Mouse (Mus musculus) kidney, adult 2 months (tissue): ENCODE measurements around the gene Cdon. TPM values are rescaled to one million over a fixed set of nuclear protein-coding genes. Genes with fewer than 3 reads are reported as not detected.

ENCODE experiments used
- DNase-seq: peaks from one replicate; pipeline ENCODE4 v3.0.0; 2021
- H3K27ac ChIP-seq: fragments of 200-500 bp; 2 replicates; pipeline ENCODE4 v1.5.1; 2012; ENCODE audit warnings: low read depth, low read length, control low read depth, inconsistent platforms; ENCODE audit not compliant: insufficient read depth
- H3K27me3 ChIP-seq: fragments of 200-500 bp; replicated peaks from 2 replicates; pipeline ENCODE4 v1.6.1; 2012; ENCODE audit warnings: mild to moderate bottlenecking, moderate library complexity, low read length, inconsistent platforms; ENCODE audit not compliant: control insufficient read depth, insufficient read depth
- H3K36me3 ChIP-seq: fragments of 200-500 bp; 2 replicates; pipeline ENCODE4 v1.6.1; 2012; ENCODE audit warnings: mild to moderate bottlenecking, moderate library complexity, low read length, inconsistent platforms; ENCODE audit not compliant: control insufficient read depth, insufficient read depth
- H3K4me1 ChIP-seq: fragments of 200-500 bp; 2 replicates; pipeline ENCODE4 v1.6.1; 2011; ENCODE audit warnings: low read length; ENCODE audit not compliant: control insufficient read depth, insufficient read depth
- H3K4me3 ChIP-seq: fragments of 200-500 bp; 2 replicates; pipeline ENCODE4 v1.5.1; 2011; ENCODE audit warnings: mild to moderate bottlenecking, low read depth, low read length, control low read depth; ENCODE audit not compliant: insufficient read depth
- CTCF ChIP-seq: fragments of 200-500 bp; conservative IDR thresholded peaks from 2 replicates; pipeline ENCODE4 v1.5.1; 2011; ENCODE audit warnings: low read depth, mild to moderate bottlenecking, control low read depth, low read length, moderate library complexity, mixed read lengths; ENCODE audit not compliant: insufficient read depth, insufficient read length
- POLR2A ChIP-seq: fragments of 200-500 bp; IDR thresholded peaks from one replicate; pipeline ENCODE4 v1.6.1; 2011; ENCODE audit warnings: low read depth, low read length, control low read depth
- WGBS: fragments of 180-500 bp; shearing (Covaris S2); methylation state at CpG from one replicate; pipeline ENCODE4 v1.1.7; 2018; 5-methylcytosine and 5-hydroxymethylcytosine counted together
- polyA plus RNA-seq: library from polyadenylated mRNA; depleted of rRNA; stranded (reverse); fragments of >200 nt; gene quantifications from 2 replicates; pipeline ENCODE4 v1.2.3, GENCODE M21; 2012

The Cdon gene
- polyA plus RNA-seq, 1 experiment = 4.0 TPM

GRCm38 (mm10) chr9:35541488-35541887, 120.6 kb downstream of the Cdon start:
- TF ChIP-seq POLR2A (no peak), CTCF (peak; percentile 76)
- no peaks in the 10 kb centered on the region for H3K4me1 ChIP-seq
- DNase-seq = peak; percentile 75
- H3K36me3 ChIP-seq = no peaks in the 10 kb centered on the region
- H3K27ac ChIP-seq = no peak overlapping the region
- WGBS = 7% methylated on average over 6 of the region's 6 CpGs
- H3K4me3 ChIP-seq = no peak overlapping the region
- H3K27me3 ChIP-seq = no peaks in the 10 kb centered on the region

- WGBS = 64% methylated on average over 6 of the region's 6 CpGs
- Histone ChIP-seq H3K27ac (no peak overlapping the region), H3K4me1 (no peaks in the 10 kb centered on the region), H3K27me3 (no peaks in the 10 kb centered on the region), H3K4me3 (no peak overlapping the region), H3K36me3 (no peaks in the 10 kb centered on the region)
- no peak for TF ChIP-seq POLR2A
- TF ChIP-seq CTCF = no peak
- DNase-seq = no peak
These were observed 121.0 kb downstream of the Cdon start for GRCm38 (mm10) chr9:35541941-35542340.

- 84% methylated on average over 14 of the region's 14 CpGs for WGBS
- Histone ChIP-seq H3K36me3 (no peaks in the 10 kb centered on the region), H3K27ac (no peak overlapping the region), H3K27me3 (no peaks in the 10 kb centered on the region), H3K4me3 (no peak overlapping the region), H3K4me1 (no peaks in the 10 kb centered on the region)
- TF ChIP-seq POLR2A = no peak
- no peak for TF ChIP-seq CTCF
- DNase-seq = no peak
These were observed 122.4 kb downstream of the Cdon start for GRCm38 (mm10) chr9:35543099-35543860.

- H3K27me3 ChIP-seq = no peaks in the 10 kb centered on the region
- no peak for TF ChIP-seq POLR2A
- no peak for TF ChIP-seq CTCF
These were observed 123.7 kb downstream of the Cdon start for GRCm38 (mm10) chr9:35544666-35545065.

GRCm38 (mm10) chr9:35545704-35546103, 124.8 kb downstream of the Cdon start:
- no peaks in the 10 kb centered on the region for H3K4me1 ChIP-seq
- no peak for DNase-seq
- TF ChIP-seq CTCF (no peak), POLR2A (no peak)
- WGBS = 72% methylated on average over 12 of the region's 12 CpGs
- no peak overlapping the region for H3K4me3 ChIP-seq
- no peaks in the 10 kb centered on the region for H3K27me3 ChIP-seq
- H3K27ac ChIP-seq = no peak overlapping the region
- no peaks in the 10 kb centered on the region for H3K36me3 ChIP-seq

More at GRCm38 (mm10) chr9:35544666-35545065, 123.7 kb downstream of the Cdon start:
- peak; percentile 36 for DNase-seq
- WGBS = 54% methylated on average over 2 of the region's 2 CpGs
- no peak overlapping the region for H3K4me3 ChIP-seq
- no peaks in the 10 kb centered on the region for H3K36me3 ChIP-seq
- no peak overlapping the region for H3K27ac ChIP-seq
- H3K4me1 ChIP-seq = no peaks in the 10 kb centered on the region

GRCm38 (mm10) chr9:35546745-35547144, 125.8 kb downstream of the Cdon start:
- no peaks in the 10 kb centered on the region for H3K4me1 ChIP-seq
- 66% methylated on average over 9 of the region's 9 CpGs for WGBS
- H3K27me3 ChIP-seq = no peaks in the 10 kb centered on the region
- TF ChIP-seq CTCF (no peak), POLR2A (no peak)
- no peaks in the 10 kb centered on the region for H3K36me3 ChIP-seq
- no peak overlapping the region for H3K4me3 ChIP-seq
- no peak overlapping the region for H3K27ac ChIP-seq
- DNase-seq = no peak

- Histone ChIP-seq H3K4me3 (no peak overlapping the region), H3K4me1 (no peaks in the 10 kb centered on the region), H3K27me3 (no peaks in the 10 kb centered on the region), H3K36me3 (no peaks in the 10 kb centered on the region), H3K27ac (no peak overlapping the region)
- 63% methylated on average over 9 of the region's 9 CpGs for WGBS
- no peak for TF ChIP-seq CTCF
- DNase-seq = no peak
These were observed 127.5 kb downstream of the Cdon start for GRCm38 (mm10) chr9:35548455-35548854.
